Mouse (Mus musculus): ENCODE measurements around the gene Amotl1.

Gene Amotl1

DNA sequence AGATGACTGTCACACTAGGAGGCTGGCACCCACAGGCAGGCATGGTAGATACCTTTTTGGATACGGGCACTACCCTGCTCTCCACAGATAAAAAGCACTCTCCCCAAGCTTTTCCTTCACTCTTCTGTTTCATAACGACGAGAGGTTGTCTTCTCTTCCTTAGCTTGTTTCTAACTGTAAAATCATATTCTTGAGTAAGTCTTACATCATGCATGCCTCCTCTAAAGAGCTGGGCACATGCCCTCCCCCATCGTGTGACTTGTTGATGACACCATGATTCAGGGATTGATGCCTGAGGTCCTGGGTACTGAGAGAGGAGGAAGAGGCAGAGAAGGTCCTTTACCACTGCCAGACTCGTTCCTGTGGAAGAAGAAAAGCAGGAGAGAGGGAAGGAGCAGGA is 24.7 kb downstream of the Amotl1 start:
- H3K4me1 ChIP-seq (replicated peaks; ENCODE audit: low read depth, low read length) = peaks cover 28% of the 10 kb centered on the region
- H3K9me3 ChIP-seq (ENCODE audit: low read length) = no peaks in the 10 kb centered on the region
- TF ChIP-seq POU5F1 (IDR thresholded peaks at IDR 0.05; ENCODE audit: borderline replicate concordance, low read length) (no peak), NANOG (IDR thresholded peaks at IDR 0.05; ENCODE audit: borderline replicate concordance, low read length) (no peak), CTCF (conservative IDR thresholded peaks at IDR 0.05; ENCODE audit: low read length) (no peak)
- peaks cover 25% of the 10 kb centered on the region for H3K27me3 ChIP-seq (ENCODE audit: insufficient read depth, low read length)
- no peaks in the 10 kb centered on the region for H3K36me3 ChIP-seq (ENCODE audit: insufficient read depth, low read length)
- no peak overlapping the region for H3K4me3 ChIP-seq (replicated peaks; ENCODE audit: low read length)

DNA sequence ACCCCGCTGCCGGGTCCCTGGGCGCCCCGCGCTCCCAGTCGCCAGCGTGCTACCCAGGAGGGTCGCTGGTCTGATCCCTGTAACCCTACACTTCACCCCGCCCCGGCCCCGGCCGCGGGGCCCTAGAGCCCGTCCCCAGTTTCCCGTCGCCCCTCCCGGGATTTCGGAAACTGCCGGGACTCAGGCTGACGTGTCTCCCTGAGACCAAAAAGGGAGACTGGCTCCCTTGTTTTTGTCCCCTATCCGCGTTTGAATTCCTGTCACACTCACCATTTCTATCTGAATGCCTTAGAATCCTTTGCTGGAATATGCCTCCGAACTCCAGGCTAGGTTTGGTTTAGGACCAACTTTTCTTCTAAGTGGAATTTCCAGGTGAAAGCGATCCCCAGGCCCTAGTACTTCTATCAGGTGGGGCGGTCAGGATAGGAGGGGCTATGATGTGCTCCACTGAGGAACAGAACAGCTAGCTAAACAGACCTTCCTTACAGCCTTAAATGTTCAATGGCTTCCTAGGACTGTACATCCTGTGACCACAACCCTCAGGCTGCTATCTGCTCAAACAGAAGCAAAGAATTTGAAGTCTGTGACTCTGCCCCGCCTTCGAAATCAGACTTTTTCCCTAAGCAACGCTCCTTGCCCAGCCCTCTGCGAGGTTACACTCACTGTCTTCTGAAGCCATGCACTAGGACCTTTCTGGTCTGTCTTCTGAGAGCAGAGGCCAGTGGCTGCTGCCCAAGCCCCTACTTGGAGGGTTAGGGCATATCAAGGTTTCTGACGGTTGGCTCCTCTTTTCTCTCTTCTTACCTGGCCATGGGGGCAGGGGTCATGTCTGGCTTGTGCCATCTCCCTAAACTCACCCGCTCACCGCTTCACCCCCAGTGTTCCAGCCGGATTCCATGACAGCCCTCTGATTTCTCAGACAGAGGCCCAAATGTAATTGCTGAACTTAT is 29.6 kb downstream of the Amotl1 start:
- TF ChIP-seq POU5F1 (IDR thresholded peaks at IDR 0.05; ENCODE audit: borderline replicate concordance, low read length) (no peak), CTCF (conservative IDR thresholded peaks at IDR 0.05; ENCODE audit: low read length) (no peak), NANOG (IDR thresholded peaks at IDR 0.05; ENCODE audit: borderline replicate concordance, low read length) (no peak)
- Histone ChIP-seq H3K36me3 (ENCODE audit: insufficient read depth, low read length) (no peaks in the 10 kb centered on the region), H3K9me3 (ENCODE audit: low read length) (no peaks in the 10 kb centered on the region), H3K4me3 (replicated peaks; ENCODE audit: low read length) (peak overlapping the region; percentile 86), H3K27me3 (ENCODE audit: insufficient read depth, low read length) (peaks cover 50% of the 10 kb centered on the region), H3K4me1 (replicated peaks; ENCODE audit: low read depth, low read length) (peaks cover 22% of the 10 kb centered on the region)

DNA sequence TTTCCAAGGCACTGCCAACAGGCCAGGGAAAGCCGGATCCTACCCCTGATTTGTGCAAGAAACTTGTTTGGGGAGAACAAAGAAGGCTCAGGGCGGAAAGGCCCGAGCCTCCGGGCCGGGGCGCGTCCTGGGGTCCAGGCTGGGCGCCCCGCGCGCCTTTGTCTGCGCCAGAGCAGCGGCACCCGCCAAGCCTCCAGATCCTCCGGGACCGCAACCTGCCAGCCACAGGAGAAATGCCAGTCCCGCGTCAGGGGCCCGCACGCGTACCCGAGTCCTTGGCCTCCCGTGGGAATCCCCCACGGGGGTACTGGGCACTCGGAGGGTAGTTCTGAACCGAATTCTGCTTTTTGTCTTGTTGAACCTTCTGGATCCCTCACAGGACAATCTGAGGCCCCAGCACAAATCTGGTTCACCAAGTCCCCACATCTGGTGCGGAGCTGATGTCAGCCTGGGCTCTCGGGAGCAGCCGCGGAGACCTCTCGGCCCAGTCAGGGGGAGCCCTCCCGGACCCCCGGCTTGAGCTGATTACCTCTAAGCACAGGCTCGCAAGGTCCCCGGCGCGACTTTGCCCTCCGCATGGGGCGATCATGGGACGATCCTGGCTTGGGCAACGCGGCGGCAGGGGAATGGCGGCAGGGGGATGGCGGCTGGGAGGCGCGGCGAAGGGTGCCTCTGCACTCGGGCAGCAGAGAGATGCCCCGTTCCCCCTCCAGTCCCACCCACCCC is 30.5 kb downstream of the Amotl1 start:
- Histone ChIP-seq H3K4me3 (replicated peaks; ENCODE audit: low read length) (peak overlapping the region; percentile 86), H3K36me3 (ENCODE audit: insufficient read depth, low read length) (no peaks in the 10 kb centered on the region), H3K27me3 (ENCODE audit: insufficient read depth, low read length) (peaks cover 50% of the 10 kb centered on the region), H3K9me3 (ENCODE audit: low read length) (no peaks in the 10 kb centered on the region), H3K4me1 (replicated peaks; ENCODE audit: low read depth, low read length) (peaks cover 22% of the 10 kb centered on the region)
- no peak for TF ChIP-seq POU5F1 (IDR thresholded peaks at IDR 0.05; ENCODE audit: borderline replicate concordance, low read length)
- TF ChIP-seq NANOG (IDR thresholded peaks at IDR 0.05; ENCODE audit: borderline replicate concordance, low read length) = no peak
- TF ChIP-seq CTCF (conservative IDR thresholded peaks at IDR 0.05; ENCODE audit: low read length) = no peak

DNA sequence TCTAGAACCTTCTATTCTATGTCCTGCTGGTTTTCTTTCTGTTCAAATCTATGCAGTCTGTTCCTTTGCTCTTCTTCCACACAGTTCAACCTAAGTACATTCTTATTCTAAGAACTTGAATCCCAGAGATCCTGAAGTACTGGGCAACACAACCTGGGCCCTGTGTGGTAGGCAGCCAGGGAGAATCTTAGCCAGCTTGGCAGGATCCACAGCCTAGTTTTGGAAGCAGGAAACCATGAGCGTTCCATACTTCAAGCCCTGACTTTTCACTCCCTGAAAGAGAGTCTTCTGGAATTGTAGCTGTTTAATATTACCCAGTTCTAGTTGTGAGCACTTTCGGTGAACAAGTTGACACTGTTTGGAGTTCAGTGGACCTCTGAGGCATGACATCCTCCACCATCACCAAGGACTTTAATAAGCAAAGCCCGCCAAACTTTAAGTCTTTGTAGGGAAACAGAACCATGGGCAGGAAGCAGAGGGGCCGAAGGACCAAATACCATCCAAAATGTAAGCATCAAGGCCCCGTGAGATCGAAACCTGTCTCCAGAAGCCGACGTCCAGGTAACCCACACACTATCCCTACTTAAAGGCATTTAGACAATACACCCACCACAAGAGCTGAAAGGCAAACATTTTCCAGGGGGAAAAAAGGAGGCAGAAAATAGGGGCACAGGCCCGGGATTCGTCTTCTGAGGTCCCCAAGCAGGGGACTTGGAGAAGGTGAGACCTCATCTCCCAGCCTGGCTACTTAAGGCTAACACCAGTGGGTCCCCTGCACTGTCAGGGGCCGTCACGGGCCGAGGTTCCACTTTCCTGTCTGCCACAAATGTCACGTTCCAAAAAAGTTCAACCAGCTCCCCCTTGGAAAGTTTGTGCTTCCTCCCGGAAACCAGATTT is 31.3 kb downstream of the Amotl1 start:
- Histone ChIP-seq H3K27me3 (ENCODE audit: insufficient read depth, low read length) (peaks cover 50% of the 10 kb centered on the region), H3K4me1 (replicated peaks; ENCODE audit: low read depth, low read length) (peaks cover 22% of the 10 kb centered on the region)
- TF ChIP-seq CTCF (conservative IDR thresholded peaks at IDR 0.05; ENCODE audit: low read length) (no peak), NANOG (IDR thresholded peaks at IDR 0.05; ENCODE audit: borderline replicate concordance, low read length) (no peak), POU5F1 (IDR thresholded peaks at IDR 0.05; ENCODE audit: borderline replicate concordance, low read length) (no peak)

DNA sequence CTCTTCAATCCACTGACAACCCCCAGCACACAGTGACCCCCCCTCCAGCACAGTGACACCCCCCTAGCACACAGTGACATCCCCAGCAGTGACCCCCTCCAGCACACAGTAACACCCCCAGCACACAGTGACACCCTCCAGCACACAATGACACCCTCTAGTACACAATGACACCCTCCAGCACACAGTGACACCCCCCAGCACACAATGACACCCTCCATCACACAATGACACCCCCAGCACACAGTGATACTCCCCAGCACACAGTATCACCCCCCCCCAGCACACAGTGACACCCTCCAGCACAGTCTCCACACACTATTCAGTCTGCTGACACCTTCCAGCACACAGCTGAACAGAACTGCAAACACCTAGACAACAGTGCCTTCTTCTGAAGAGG is 32.3 kb downstream of the Amotl1 start:
- Histone ChIP-seq H3K4me1 (replicated peaks; ENCODE audit: low read depth, low read length) (peaks cover 22% of the 10 kb centered on the region), H3K9me3 (ENCODE audit: low read length) (no peaks in the 10 kb centered on the region), H3K36me3 (ENCODE audit: insufficient read depth, low read length) (no peaks in the 10 kb centered on the region), H3K4me3 (replicated peaks; ENCODE audit: low read length) (no peak overlapping the region), H3K27me3 (ENCODE audit: insufficient read depth, low read length) (peaks cover 50% of the 10 kb centered on the region)
- no peak for TF ChIP-seq CTCF (conservative IDR thresholded peaks at IDR 0.05; ENCODE audit: low read length)
- TF ChIP-seq NANOG (IDR thresholded peaks at IDR 0.05; ENCODE audit: borderline replicate concordance, low read length) = no peak
- TF ChIP-seq POU5F1 (IDR thresholded peaks at IDR 0.05; ENCODE audit: borderline replicate concordance, low read length) = no peak

More for the DNA sequence above, 31.3 kb downstream of the Amotl1 start:
- H3K9me3 ChIP-seq (ENCODE audit: low read length) = no peaks in the 10 kb centered on the region
- peak overlapping the region; percentile 86 for H3K4me3 ChIP-seq (replicated peaks; ENCODE audit: low read length)
- H3K36me3 ChIP-seq (ENCODE audit: insufficient read depth, low read length) = no peaks in the 10 kb centered on the region

DNA sequence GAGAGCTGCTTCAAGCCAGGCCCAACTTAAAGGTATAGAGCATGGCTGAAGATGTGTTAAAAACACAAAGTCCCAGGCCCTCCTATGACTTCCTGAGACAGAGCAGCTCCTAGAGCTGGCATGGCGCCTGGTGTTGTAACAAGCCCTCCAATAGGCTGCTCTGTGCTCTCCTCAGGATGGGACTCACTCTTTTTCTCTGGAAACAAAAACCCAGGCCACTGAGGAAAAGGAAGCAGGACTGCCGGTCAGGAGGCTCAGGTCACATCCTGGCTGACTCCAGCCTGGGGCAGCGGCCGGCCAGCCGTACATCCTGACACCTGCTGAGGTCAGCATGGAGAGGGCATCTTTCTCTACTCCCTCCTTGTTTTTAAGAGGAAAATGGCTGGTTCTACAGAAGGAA is 36.3 kb downstream of the Amotl1 start:
- TF ChIP-seq NANOG (IDR thresholded peaks at IDR 0.05; ENCODE audit: borderline replicate concordance, low read length) = no peak
- no peak for TF ChIP-seq POU5F1 (IDR thresholded peaks at IDR 0.05; ENCODE audit: borderline replicate concordance, low read length)
- TF ChIP-seq CTCF (conservative IDR thresholded peaks at IDR 0.05; ENCODE audit: low read length) = no peak
- Histone ChIP-seq H3K27me3 (ENCODE audit: insufficient read depth, low read length) (peaks cover 15% of the 10 kb centered on the region), H3K4me1 (replicated peaks; ENCODE audit: low read depth, low read length) (peaks cover 4% of the 10 kb centered on the region)

DNA sequence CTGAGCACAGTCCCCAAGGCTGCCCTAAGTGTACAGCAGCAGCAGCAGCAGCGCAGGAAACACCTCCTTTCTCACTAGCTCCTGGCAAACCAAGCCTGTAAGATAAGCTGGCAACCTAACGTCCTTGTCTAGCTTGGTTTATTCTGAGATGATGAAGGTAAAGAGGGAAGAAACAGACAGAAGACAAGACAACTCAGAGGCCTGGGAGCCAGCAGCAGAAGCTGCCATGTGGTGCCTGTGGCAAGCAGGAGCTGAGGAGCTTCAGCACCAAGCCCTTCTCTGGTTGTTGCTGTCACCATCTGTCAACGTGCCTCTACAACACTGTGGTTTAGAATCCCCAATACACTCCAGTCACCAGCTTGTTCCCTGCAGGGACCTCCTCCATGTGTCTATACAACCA is 37.4 kb downstream of the Amotl1 start:
- Histone ChIP-seq H3K9me3 (ENCODE audit: low read length) (no peaks in the 10 kb centered on the region), H3K4me1 (replicated peaks; ENCODE audit: low read depth, low read length) (0 out of 2 replicates have a peak, but pooled peaks cover 3% of the 10 kb centered on the region), H3K4me3 (replicated peaks; ENCODE audit: low read length) (no peak overlapping the region), H3K36me3 (ENCODE audit: insufficient read depth, low read length) (no peaks in the 10 kb centered on the region), H3K27me3 (ENCODE audit: insufficient read depth, low read length) (peaks cover 6% of the 10 kb centered on the region; the same call in 1 of the 2 replicates)
- TF ChIP-seq CTCF (conservative IDR thresholded peaks at IDR 0.05; ENCODE audit: low read length) (no peak), POU5F1 (IDR thresholded peaks at IDR 0.05; ENCODE audit: borderline replicate concordance, low read length) (no peak), NANOG (IDR thresholded peaks at IDR 0.05; ENCODE audit: borderline replicate concordance, low read length) (no peak)

More for the DNA sequence above, 36.3 kb downstream of the Amotl1 start:
- Histone ChIP-seq H3K9me3 (ENCODE audit: low read length) (no peaks in the 10 kb centered on the region), H3K4me3 (replicated peaks; ENCODE audit: low read length) (no peak overlapping the region), H3K36me3 (ENCODE audit: insufficient read depth, low read length) (no peaks in the 10 kb centered on the region)

All from E14TG2a.4 (cell line).